Mouse (Mus musculus) urinary bladder, postnatal 36 days (tissue): ENCODE data around the gene Gm37240.
A peak's percentile ranks its signal among the peaks of the same experiment; 100 is the strongest.

Source experiments
- DNase-seq, 2 experiments: peaks; one replicate each; pipeline ENCODE4 v3.0.0; 2022; ENCODE audit warnings: low spot score in 2 of 2, mixed read lengths in 1 of 2

Gm37240 gene

GRCm38 (mm10) chr3:84479293-84480005, 1407.9 kb downstream of the Gm37240 start:
- DNase-seq: peak in 1 of 2 experiments; percentile 48

- DNase-seq: no peak
Observed at GRCm38 (mm10) chr3:84478896-84479292, 1408.4 kb downstream of the Gm37240 start.

- no peak for DNase-seq
Observed at GRCm38 (mm10) chr3:84478195-84478594, 1409.1 kb downstream of the Gm37240 start.

- DNase-seq: no peak
Observed at GRCm38 (mm10) chr3:84477498-84477897, 1409.8 kb downstream of the Gm37240 start.

GRCm38 (mm10) chr3:84474981-84475775, 1412.1 kb downstream of the Gm37240 start:
- no peak for DNase-seq

GRCm38 (mm10) chr3:84474398-84474797, 1412.9 kb downstream of the Gm37240 start:
- DNase-seq: no peak

GRCm38 (mm10) chr3:84472955-84473354, 1414.4 kb downstream of the Gm37240 start:
- no peak for DNase-seq

- DNase-seq: no peak
Observed at GRCm38 (mm10) chr3:84472527-84472926, 1414.8 kb downstream of the Gm37240 start.

GRCm38 (mm10) chr3:84471146-84471545, 1416.2 kb downstream of the Gm37240 start:
- DNase-seq: no peak

GRCm38 (mm10) chr3:84468111-84468453, 1419.2 kb downstream of the Gm37240 start:
- DNase-seq: no peak

GRCm38 (mm10) chr3:84467419-84468110, 1419.8 kb downstream of the Gm37240 start:
- no peak for DNase-seq

- DNase-seq: no peak
Observed at GRCm38 (mm10) chr3:84465822-84466500, 1421.4 kb downstream of the Gm37240 start.

GRCm38 (mm10) chr3:84461687-84462086, 1425.6 kb downstream of the Gm37240 start:
- no peak for DNase-seq

GRCm38 (mm10) chr3:84460952-84461351, 1426.4 kb downstream of the Gm37240 start:
- no peak for DNase-seq

- DNase-seq: no peak
Observed at GRCm38 (mm10) chr3:84460499-84460898, 1426.8 kb downstream of the Gm37240 start.

- no peak for DNase-seq
Observed at GRCm38 (mm10) chr3:84455733-84456417, 1431.4 kb downstream of the Gm37240 start.

- no peak for DNase-seq
Observed at GRCm38 (mm10) chr3:84450651-84451050, 1436.7 kb downstream of the Gm37240 start.

GRCm38 (mm10) chr3:84449015-84449414, 1438.3 kb downstream of the Gm37240 start:
- DNase-seq: no peak

- DNase-seq: no peak
Observed at GRCm38 (mm10) chr3:84447803-84448202, 1439.5 kb downstream of the Gm37240 start.
